Mouse (Mus musculus): ENCODE data around the gene Dlg1. TPM values are rescaled to one million over a fixed set of nuclear protein-coding genes. Genes with fewer than 3 reads are reported as not detected.

Dlg1 gene
- total RNA-seq, 2 experiments from 2014 or later, result 103 TPM

- intact Hi-C loops (cut with DNase I), result no loop called here
- no peak for DNase-seq (ENCODE audit: extremely low spot score in 1 of 2, low spot score in 2 of 2)
Measured at GRCm38 (mm10) chr16:31924368-31924767, 261.1 kb downstream of the Dlg1 start.

Other genes starting within 250 kb of the Dlg1 start
- gene Bdh1, start 241.2 kb upstream of the Dlg1 start, total RNA-seq (2021), result 100 to 1,000 TPM; 295 to 326 TPM
- under 1 TPM; 0.36 to 0.61 TPM for gene Meltf, start 215.4 kb downstream of the Dlg1 start, total RNA-seq (2021)

Data from left cerebral cortex, postnatal 10 days (tissue).